Mouse (Mus musculus) heart, adult 11 months (tissue): ENCODE measurements at regions not wholly inside any gene's neighbourhood (a gene's known extent, or its start where the extent isn't known, plus 50 kb on each side); places are given as distances from the start of the nearest gene placed in this dataset.
"Not testable (repeated sequence)": the region's sequence is repeated elsewhere in the genome, so short reads cannot be mapped to it uniquely, and the experiment has no call there.

ENCODE experiments used
- DNase-seq: peaks from one replicate; pipeline ENCODE4 v3.0.0; 2022

DNA sequence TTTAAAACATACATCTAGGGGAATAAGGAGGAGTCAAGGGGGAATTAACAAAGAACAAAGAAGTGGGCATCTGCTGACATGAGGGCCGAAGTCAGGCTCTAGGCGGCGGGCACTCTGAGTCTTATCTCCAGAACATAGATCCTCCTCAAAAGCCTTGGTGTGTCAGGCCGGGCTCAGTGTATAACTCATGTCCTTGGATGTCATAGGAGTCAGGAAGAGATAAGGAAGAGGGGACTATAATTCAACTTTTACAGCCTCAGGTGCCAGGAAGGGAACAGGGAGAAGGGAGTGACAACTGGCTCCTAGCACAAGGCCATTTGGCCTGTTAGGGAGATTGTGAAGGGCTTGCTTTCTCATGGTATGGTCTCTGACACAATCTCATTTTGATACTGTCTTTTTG is 185.9 kb upstream of the Ube2e2 start:
- not testable (repeated sequence) for DNase-seq

DNA sequence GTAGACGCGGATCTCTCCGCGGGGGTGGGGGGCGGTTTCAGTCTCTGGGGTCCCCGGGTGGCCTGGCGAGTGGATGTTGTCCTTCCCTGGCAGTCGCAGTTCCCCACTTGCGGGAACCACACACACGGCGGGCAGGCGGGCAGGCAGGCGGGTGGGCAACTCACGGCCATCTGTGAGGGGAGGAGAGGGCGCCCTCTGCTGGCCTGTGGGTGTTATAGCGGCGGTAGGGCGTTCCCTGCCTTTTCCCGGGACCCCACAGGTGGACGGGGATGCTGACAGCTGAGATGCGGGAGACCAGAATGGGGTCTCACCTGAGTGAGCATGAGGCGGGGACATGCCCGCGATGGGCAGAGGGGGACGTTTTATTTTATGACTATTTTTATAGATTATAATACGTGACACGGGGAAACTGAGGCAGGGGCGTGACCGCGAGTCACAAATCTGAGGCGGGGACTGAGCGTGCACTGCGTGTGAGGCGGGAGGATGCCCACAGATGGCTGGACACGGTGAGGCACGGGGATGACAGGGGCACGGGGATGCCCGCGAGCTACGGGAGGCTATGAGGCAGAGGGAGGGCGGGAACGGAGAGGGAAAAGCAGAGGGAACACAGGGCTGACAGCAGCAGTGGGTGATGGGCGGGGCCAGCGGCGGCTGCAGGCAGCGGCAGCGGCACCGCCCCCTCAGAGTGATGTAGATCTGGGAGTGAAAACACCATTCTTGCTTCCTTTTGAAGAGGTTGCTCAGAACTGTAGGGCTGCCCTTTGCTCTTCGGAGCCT is 148.1 kb upstream of the Ube2e2 start:
- DNase-seq = peak; percentile 82

DNA sequence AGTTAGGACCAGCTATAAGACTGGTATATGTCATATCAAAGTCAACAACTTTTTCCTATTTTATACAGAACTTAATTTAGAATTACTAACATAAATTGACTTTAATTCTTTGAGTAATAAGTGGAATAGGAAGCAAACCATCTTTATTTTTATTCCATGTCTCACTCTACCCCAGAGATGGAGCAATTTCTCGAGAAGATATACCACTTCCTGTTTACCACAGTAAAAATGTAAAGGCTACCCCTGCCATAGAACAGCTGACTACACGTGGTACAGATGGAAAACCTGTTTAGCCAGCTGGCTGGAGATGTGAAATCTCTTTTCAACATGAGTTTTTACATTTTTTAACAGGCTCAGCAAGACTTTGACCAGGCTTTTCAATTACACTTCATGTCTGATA is 126.0 kb upstream of the Ube2e2 start:
- no peak for DNase-seq

DNA sequence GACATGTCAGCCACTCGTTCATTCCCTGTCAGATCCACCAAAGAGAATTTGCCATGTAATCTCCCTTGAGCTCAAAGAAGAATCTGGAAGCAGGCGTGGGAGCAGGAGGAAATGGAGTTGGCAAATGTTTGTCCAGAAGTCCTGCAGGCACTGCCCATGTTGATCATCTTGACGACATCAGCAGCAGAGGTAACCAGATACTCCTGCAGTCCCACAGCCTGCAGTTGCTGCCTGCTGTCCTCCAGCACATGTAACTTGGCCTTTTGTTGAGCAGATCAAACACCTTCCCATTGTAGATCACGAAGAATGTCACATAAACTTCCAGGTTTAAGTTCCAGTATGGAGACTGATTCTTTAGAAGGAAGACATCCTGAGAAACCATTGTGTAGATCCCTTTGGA is 121.3 kb upstream of the Ube2e2 start:
- DNase-seq = no peak

DNA sequence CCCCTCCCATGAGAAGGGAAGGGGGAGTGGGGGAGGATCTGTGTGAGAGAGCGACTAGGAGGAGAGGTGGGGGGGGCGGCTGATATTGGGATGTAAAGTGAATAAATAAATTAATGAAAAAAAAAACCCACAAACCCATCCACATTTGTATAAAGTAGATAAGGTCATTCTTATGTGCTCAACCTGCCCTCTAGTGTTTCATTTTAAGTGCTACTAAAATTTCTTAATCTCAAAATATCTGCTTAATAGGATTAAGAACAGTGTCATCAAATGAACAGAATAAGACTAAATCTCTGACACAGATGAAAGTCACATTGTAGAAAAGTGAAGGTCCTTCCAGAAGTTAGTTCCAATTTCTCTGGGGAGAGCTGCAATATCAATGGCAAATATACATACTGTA is 119.5 kb upstream of the Ube2e2 start:
- not testable (repeated sequence) for DNase-seq

DNA sequence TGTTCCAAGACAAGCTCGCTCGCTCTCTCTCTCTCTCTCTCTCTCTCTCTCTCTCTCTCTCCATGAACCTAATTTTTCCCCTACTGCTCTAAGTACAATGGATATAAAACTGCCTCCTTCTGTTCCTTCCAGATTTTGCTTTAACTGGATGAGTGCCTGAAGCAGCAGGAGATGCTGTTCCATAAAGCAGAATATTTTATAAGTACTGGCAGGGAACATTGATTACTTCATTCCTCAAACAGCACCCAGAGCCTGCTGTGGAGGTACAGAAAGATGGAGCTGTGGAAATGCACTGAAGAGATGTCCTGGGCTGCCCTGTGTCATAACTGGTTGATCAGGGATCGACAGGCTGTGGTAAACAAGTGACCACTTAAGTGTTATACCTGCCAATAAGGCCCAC is 89.8 kb upstream of the Ube2e2 start:
- no peak for DNase-seq

DNA sequence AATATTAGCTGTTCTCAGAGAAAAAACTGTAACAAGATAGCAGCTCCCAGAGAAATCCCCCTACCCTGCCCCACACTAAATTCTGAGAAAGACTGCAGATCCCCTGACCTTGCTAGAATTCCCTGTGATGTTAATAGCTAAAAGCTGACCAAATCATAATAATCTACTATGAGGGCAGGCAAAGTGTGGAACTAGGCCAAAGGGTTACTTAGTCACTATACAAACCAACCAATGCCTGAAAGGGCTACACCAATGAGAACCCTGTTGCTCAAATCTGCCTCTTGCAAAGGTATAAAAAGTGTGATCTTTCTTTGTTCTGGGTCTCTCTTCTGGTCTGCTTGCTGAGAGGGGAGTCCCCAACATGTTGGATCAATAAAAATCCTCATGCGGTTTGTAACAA is 69.8 kb upstream of the Ube2e2 start:
- DNase-seq = no peak

DNA sequence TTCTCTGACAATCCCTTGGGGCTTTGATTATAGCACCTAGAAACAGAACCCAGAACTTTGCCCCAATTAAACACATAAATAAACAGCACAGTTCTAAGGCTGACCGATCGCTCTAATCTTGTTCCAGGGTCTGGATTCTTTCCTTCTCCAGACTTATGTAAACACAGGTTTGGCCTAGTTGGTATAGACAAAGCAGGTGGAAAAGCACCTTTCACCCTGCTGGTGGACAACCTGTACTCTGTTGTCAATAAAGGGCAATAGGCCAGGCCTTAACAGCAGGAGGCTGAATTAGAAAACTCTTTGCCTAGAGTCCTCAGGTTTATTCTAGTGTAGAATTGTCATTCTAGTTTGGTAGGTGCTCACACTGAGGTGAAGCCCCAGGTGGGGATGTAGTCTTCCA is 69.2 kb upstream of the Ube2e2 start:
- DNase-seq = no peak
